Mouse (Mus musculus) embryonic fibroblast, embryonic 13.5 days (primary cell): ENCODE results near the gene Smarca2.

Experiments
- CTCF ChIP-seq: IDR thresholded peaks from 2 replicates; pipeline ENCODE4 v1.5.1; 2011; ENCODE audit warnings: mild to moderate bottlenecking, control low read depth, low read length, moderate library complexity, borderline replicate concordance; ENCODE audit not compliant: insufficient read depth
- POLR2A ChIP-seq: IDR thresholded peaks from 2 replicates; pipeline ENCODE4 v1.6.1; 2011; ENCODE audit warnings: low read depth, mild to moderate bottlenecking, control low read depth, low read length, moderate library complexity

DNA sequence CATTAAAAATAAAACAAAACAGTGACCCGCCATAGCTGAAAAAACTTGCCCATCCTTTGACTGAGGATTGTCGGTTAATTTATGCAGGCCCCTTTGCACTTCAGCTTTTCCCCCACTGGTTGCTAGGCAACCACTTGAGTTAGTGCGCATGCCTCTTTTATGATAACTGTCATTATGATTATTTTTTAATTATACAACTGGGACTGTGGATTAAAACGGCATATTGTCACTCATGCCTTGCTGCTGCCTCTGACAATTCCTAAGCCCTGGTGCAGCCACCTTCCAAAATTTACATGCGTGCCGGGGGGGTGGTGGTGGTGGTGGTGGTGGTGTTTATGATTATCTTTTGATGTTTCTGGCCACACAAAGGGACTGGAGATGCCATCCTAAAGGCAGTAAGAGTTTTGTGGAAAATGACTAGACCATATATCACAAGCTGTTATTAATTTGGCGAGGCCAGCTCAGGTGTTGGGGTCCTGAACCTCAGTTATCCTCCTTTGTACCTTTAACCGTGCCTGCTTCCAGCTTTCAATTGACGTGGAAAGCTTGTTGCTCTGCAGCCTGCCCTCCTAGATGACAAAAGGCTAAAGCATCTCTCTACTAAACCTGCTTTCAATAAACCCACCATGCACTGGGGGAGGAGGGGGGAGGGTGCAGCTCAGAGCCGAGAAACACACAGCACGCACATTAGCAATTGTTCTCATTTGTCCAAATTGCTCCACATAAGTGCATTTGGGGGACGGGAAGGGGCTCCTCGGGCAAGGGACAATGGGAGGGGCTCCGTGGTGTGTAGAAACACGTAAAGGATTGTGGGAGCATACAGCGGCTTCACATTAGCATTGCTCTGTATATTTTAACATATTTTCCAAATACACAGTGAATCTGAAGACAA lies 165.0 kb downstream of the Smarca2 start:
- TF ChIP-seq CTCF (no peak), POLR2A (no peak)
